Mouse (Mus musculus): Measurements from ENCODE around the gene Alg14.

Gene Alg14

DNA sequence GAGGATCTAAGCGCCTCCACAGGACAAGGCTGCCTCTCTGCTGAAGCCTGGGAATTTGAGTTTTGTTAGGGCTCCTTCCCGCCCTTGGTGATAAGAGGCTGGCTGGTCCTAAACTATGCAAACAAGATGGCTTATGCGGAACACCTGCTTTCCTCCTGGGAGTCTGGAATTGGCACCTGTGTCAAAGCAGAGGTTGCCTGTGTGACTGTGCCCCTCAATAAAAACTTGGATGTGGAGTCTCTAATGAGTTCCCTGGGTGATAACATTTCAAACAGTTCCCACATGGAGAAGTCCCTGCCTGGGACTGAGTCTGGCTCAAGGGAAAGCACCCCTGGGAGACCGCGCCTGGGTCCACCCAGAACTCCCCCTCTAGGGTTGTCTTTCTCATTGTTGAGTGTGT, 113.5 kb downstream of the Alg14 start:
- DNase-seq (ENCODE audit: low spot score in 2 of 2) = no peak

DNA sequence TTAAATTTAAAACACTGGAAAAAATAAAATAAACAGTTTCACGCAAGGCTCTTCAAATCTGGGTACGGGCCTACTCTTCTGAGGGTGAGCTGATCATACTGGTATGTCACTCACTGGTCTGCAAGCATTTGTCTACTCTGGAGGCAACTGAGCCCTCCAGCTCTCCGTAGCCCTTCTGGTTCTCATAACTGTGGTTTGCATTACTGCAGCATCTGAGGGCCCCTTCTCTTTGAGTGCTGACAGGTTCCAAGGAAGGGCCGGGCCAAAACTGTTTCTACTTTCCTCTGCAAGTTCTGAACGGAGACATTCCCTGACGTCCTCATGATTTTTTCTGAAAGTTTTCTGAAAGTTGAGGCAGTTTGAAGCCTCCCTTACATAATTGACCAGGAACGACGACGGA, 115.8 kb downstream of the Alg14 start:
- DNase-seq (ENCODE audit: low spot score in 2 of 2) = no peak

DNA sequence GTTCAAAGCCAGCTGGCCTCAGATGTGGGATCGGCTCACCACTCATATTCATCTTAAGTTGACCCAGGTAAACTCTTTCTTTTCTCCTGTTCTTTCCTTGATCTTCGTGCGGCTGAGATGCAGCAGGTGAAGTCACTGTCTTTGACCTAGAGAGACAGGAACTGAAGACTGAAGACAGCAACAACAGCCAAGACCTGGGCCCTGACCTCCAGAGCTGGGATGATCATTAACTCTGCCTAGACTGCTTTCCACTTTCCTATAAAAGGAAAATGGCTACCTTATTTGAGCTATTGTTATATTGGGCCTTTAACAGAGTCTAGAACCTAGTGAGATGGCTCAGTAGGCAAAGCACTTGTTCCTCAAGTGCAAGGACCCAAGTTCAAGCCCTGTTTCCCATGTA, 116.8 kb downstream of the Alg14 start:
- DNase-seq (ENCODE audit: low spot score in 2 of 2) = no peak

DNA sequence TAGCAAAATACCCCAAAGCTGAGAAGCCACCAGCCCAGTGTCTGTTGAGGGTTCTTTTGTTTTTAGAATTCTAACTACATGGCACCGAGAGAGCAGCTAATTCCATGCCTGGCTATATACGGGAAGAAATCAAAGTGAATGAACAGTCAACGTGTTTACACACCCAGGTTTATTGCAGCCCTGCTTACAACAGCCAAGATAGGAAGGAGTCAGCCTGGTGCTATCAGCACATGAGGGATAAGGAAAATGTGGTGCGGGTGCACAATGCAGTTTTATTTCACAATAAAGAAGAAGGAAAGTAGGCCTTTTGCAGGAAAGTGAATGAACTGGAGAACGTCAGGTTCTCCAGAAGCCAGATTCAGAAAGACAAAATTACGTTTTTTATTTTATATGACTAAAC, 119.9 kb downstream of the Alg14 start:
- DNase-seq (ENCODE audit: low spot score in 2 of 2) = no peak

Data from urinary bladder, postnatal 36 days (tissue).